8 mouse cellular contexts compared by ENCODE assay signal in genomic region chr4:129741251-129741973, GRCm38 (mm10). TPM values are rescaled to one million over a fixed set of nuclear protein-coding genes. Genes with fewer than 3 reads are reported as not detected.
A peak's percentile ranks its signal among the peaks of the same experiment; 100 is the strongest.
DNase-seq lines count a peak whose midpoint lies in the region; ATAC-seq and TF ChIP-seq lines count a peak whose summit lies in the region.

No protein-coding gene starts in this region.

- peak overlapping the region; percentile 71 for H3K4me2 ChIP-seq in limb, embryonic 14.5 days (replicated peaks; ENCODE audit: low read depth, low read length, severe bottlenecking)
- peak overlapping the region; percentile 71 for H3K4me2 ChIP-seq in midbrain, embryonic 14.5 days (ENCODE audit: low read length)

- H3K9me3 ChIP-seq in embryonic facial prominence, embryonic 10.5 days = no peaks in the 10 kb centered on the region
- H3K9me3 ChIP-seq in limb, embryonic 14.5 days (ENCODE audit: control insufficient read depth, low read length) = no peaks in the 10 kb centered on the region
- H3K9me3 ChIP-seq in midbrain, embryonic 14.5 days (ENCODE audit: control insufficient read depth, low read length) = no peaks in the 10 kb centered on the region

- DNase-seq in cerebellum, adult 8-10 months = no peak
- peak; percentile 66 for DNase-seq in embryonic facial prominence, embryonic 10.5 days (ENCODE audit: low spot score)
- peak; percentile 96 for DNase-seq in heart, adult 11 months
- DNase-seq in kidney, adult 18-20 months = peak; percentile 63
- peak; percentile 44 for DNase-seq in limb, embryonic 14.5 days (ENCODE audit: low spot score)
- DNase-seq in midbrain, embryonic 14.5 days = peak; percentile 66
- peak in 1 of 2 experiments; percentile 19 for DNase-seq in spleen, adult 2 months (ENCODE audit: low read depth in 1 of 2, low spot score in 2 of 2)

- no peak for TF ChIP-seq CTCF in spleen, adult 2 months (IDR thresholded peaks at IDR 0.05; ENCODE audit: extremely low read depth, insufficient read depth, insufficient read length, insufficient replicate concordance)

- peaks cover 33% of the 10 kb centered on the region for H3K4me1 ChIP-seq in embryonic facial prominence, embryonic 10.5 days
- peaks cover 23% of the 10 kb centered on the region for H3K4me1 ChIP-seq in limb, embryonic 14.5 days (ENCODE audit: control insufficient read depth, insufficient read depth, low read length)
- H3K4me1 ChIP-seq in midbrain, embryonic 14.5 days (ENCODE audit: control insufficient read depth, insufficient read depth, low read length) = peaks cover 28% of the 10 kb centered on the region
- H3K4me1 ChIP-seq in spleen, adult 2 months (ENCODE audit: control insufficient read depth, insufficient read depth, insufficient read length) = peaks cover 6% of the 10 kb centered on the region

- peaks cover 32% of the 10 kb centered on the region for H3K36me3 ChIP-seq in embryonic facial prominence, embryonic 10.5 days (replicated peaks)
- H3K36me3 ChIP-seq in limb, embryonic 14.5 days (ENCODE audit: control insufficient read depth, insufficient read depth, low read length) = peaks cover 13% of the 10 kb centered on the region
- 0 out of 2 replicates have a peak, but pooled peaks cover 4% of the 10 kb centered on the region for H3K36me3 ChIP-seq in midbrain, embryonic 14.5 days (ENCODE audit: control insufficient read depth, insufficient read depth, low read length)
- H3K36me3 ChIP-seq in spleen, adult 2 months (ENCODE audit: control insufficient read depth, insufficient read depth, low read length) = no peaks in the 10 kb centered on the region; the same call in 1 of the 2 replicates

- under 1% methylated on average over 62 of the region's 62 CpGs for WGBS in embryonic facial prominence, embryonic 10.5 days
- under 1% methylated on average over 53 of the region's 62 CpGs for WGBS in limb, embryonic 14.5 days
- WGBS in midbrain, embryonic 14.5 days = under 1% methylated on average over 61 of the region's 62 CpGs
- WGBS in spleen, adult 2 months = under 1% methylated on average over 62 of the region's 62 CpGs

- peak overlapping the region; percentile 98 for H3K27ac ChIP-seq in embryonic facial prominence, embryonic 10.5 days (replicated peaks)
- peak overlapping the region; percentile 94 for H3K27ac ChIP-seq in limb, embryonic 14.5 days (replicated peaks; ENCODE audit: low read depth, low read length)
- peak overlapping the region; percentile 100 for H3K27ac ChIP-seq in midbrain, embryonic 14.5 days (replicated peaks; ENCODE audit: low read depth, low read length)
- peak overlapping the region; percentile 99 for H3K27ac ChIP-seq in spleen, adult 2 months (ENCODE audit: insufficient read depth, low read length)

- H3K9ac ChIP-seq in limb, embryonic 14.5 days (ENCODE audit: low read depth, low read length, severe bottlenecking) = peak overlapping the region; percentile 99
- H3K9ac ChIP-seq in midbrain, embryonic 14.5 days (replicated peaks; ENCODE audit: low read length) = peak overlapping the region; percentile 99

- H3K4me3 ChIP-seq in embryonic facial prominence, embryonic 10.5 days = peak overlapping the region; percentile 81
- peak overlapping the region; percentile 99 for H3K4me3 ChIP-seq in limb, embryonic 14.5 days (replicated peaks; ENCODE audit: low read length)
- peak overlapping the region; percentile 100 for H3K4me3 ChIP-seq in midbrain, embryonic 14.5 days (replicated peaks; ENCODE audit: low read depth, low read length)
- H3K4me3 ChIP-seq in spleen, adult 2 months (ENCODE audit: extremely low read depth, insufficient read depth, insufficient read length) = peak overlapping the region; percentile 99

- no peaks in the 10 kb centered on the region for H3K27me3 ChIP-seq in embryonic facial prominence, embryonic 10.5 days (replicated peaks; ENCODE audit: low read depth, poor library complexity, severe bottlenecking)
- no peaks in the 10 kb centered on the region for H3K27me3 ChIP-seq in limb, embryonic 14.5 days (ENCODE audit: control insufficient read depth, insufficient read depth, low read length)
- no peaks in the 10 kb centered on the region for H3K27me3 ChIP-seq in midbrain, embryonic 14.5 days (ENCODE audit: control insufficient read depth, insufficient read depth, low read length)
- H3K27me3 ChIP-seq in spleen, adult 2 months (ENCODE audit: control insufficient read depth, insufficient read depth, low read length) = no peaks in the 10 kb centered on the region

- TF ChIP-seq POLR2A in limb, embryonic 14.5 days (IDR thresholded peaks at IDR 0.05; ENCODE audit: borderline replicate concordance, extremely low read depth, insufficient read depth, insufficient read length) = no peak
- no peak for TF ChIP-seq POLR2A in spleen, adult 2 months (IDR thresholded peaks at IDR 0.05; ENCODE audit: low read depth, low read length)

- ATAC-seq in cerebellum, adult (ENCODE audit: insufficient number of reproducible peaks, low FRiP score, low TSS enrichment) = peak; percentile 10; the same call in 1 of the 2 replicates
- ATAC-seq in limb, embryonic 14.5 days (ENCODE audit: low FRiP score, low read depth) = no peak; the same call in 1 of the 2 replicates
- ATAC-seq in midbrain, embryonic 14.5 days (ENCODE audit: low FRiP score, low TSS enrichment) = peak; percentile 1; the same call in 1 of the 2 replicates

RNA-seq across cellular contexts. Expression of gene Khdrbs1, which starts 0.7 kb away (rescaled TPM):
- 156 and 166 TPM in 2 replicates for polyA plus RNA-seq in embryonic facial prominence, embryonic 10.5 days (2016; fragmentation: Nextera tagmentation; extraction: Ambion mirVana)
- 96.6 and 97.6 TPM in 2 replicates for polyA plus RNA-seq in limb, embryonic 14.5 days (2012; rRNA removed)
- polyA plus RNA-seq in limb, embryonic 14.5 days (2014; fragmentation: Nextera tagmentation; extraction: Ambion mirVana) = 107 and 122 TPM in 2 replicates
- 119 and 154 TPM in 2 replicates for polyA plus RNA-seq in midbrain, embryonic 14.5 days (2014; fragmentation: Nextera tagmentation; extraction: Ambion mirVana)
- 40.9 and 61.5 TPM in 2 replicates for polyA plus RNA-seq in spleen, adult 2 months (2012; rRNA removed)

RNA-seq across cellular contexts. Expression of gene Tmem39b, which starts 44.8 kb away (rescaled TPM):
- polyA plus RNA-seq in embryonic facial prominence, embryonic 10.5 days (2016; fragmentation: Nextera tagmentation; extraction: Ambion mirVana) = 14.3 and 14.7 TPM in 2 replicates
- polyA plus RNA-seq in limb, embryonic 14.5 days (2012; rRNA removed) = 49.1 and 77.0 TPM in 2 replicates
- 24.1 and 27.1 TPM in 2 replicates for polyA plus RNA-seq in limb, embryonic 14.5 days (2014; fragmentation: Nextera tagmentation; extraction: Ambion mirVana)
- polyA plus RNA-seq in midbrain, embryonic 14.5 days (2014; fragmentation: Nextera tagmentation; extraction: Ambion mirVana) = 43.5 and 48.6 TPM in 2 replicates
- 28.4 and 33.9 TPM in 2 replicates for polyA plus RNA-seq in spleen, adult 2 months (2012; rRNA removed)
